Mouse (Mus musculus) liver, adult 2 months (tissue): Measurements from ENCODE around the gene Moap1. TPM values are rescaled to one million over a fixed set of nuclear protein-coding genes. Genes with fewer than 3 reads are reported as not detected.

ENCODE experiments used
- DNase-seq: peaks from one replicate; pipeline ENCODE4 v3.0.0-alpha.2; 2011; ENCODE audit warnings: low read depth, low spot score; ENCODE audit errors: extremely low read depth
- H3K27ac ChIP-seq: fragments of 200-500 bp; replicated peaks from 2 replicates; pipeline ENCODE4 v1.5.1; 2012; ENCODE audit warnings: low read depth, mild to moderate bottlenecking, control low read depth, inconsistent platforms, low read length; ENCODE audit not compliant: insufficient read depth
- H3K27me3 ChIP-seq: fragments of 200-500 bp; 2 replicates; pipeline ENCODE4 v1.6.1; 2012; ENCODE audit warnings: mild to moderate bottlenecking, moderate library complexity, low read length, inconsistent platforms; ENCODE audit not compliant: control insufficient read depth, insufficient read depth
- H3K36me3 ChIP-seq: fragments of 200-500 bp; 2 replicates; pipeline ENCODE4 v1.6.1; 2012; ENCODE audit warnings: low read length, inconsistent platforms; ENCODE audit not compliant: control insufficient read depth, insufficient read depth
- H3K4me1 ChIP-seq: fragments of 200-500 bp; 2 replicates; pipeline ENCODE4 v1.6.1; 2011; ENCODE audit warnings: low read length; ENCODE audit not compliant: control insufficient read depth, insufficient read depth
- H3K4me3 ChIP-seq: fragments of 200-500 bp; 2 replicates; pipeline ENCODE4 v1.5.1; 2011; ENCODE audit warnings: low read depth, mild to moderate bottlenecking, control low read depth, low read length, moderate library complexity; ENCODE audit not compliant: insufficient read depth
- H3K79me2 ChIP-seq: fragments of 200-500 bp; 2 replicates; pipeline ENCODE4 v1.6.1; 2012; ENCODE audit warnings: inconsistent platforms, mild to moderate bottlenecking, low read length, moderate library complexity; ENCODE audit not compliant: control insufficient read depth, insufficient read depth
- H3K9ac ChIP-seq: fragments of 200-500 bp; 2 replicates; pipeline ENCODE4 v1.6.1; 2012; ENCODE audit warnings: low read depth, mild to moderate bottlenecking, control low read depth, inconsistent platforms, low read length
- CTCF ChIP-seq: fragments of 200-500 bp; IDR thresholded peaks from 2 replicates; pipeline ENCODE4 v1.5.1; 2011; ENCODE audit warnings: low read depth, low read length, control low read depth
- POLR2A ChIP-seq: fragments of 200-500 bp; IDR thresholded peaks from 2 replicates; pipeline ENCODE4 v1.6.1; 2011; ENCODE audit warnings: low read length, control low read depth; ENCODE audit not compliant: insufficient read depth; ENCODE audit errors: extremely low read depth
- WGBS: fragments of 180-500 bp; shearing (Covaris S2); methylation state at CpG from one replicate; pipeline ENCODE4 v1.1.7; 2018; 5-methylcytosine and 5-hydroxymethylcytosine counted together
- polyA plus RNA-seq: library from polyadenylated mRNA; depleted of rRNA; stranded (reverse); fragments of >200 nt; gene quantifications from 2 replicates; pipeline ENCODE4 v1.2.3, GENCODE M21; 2012
- total RNA-seq: library from RNA; depleted of rRNA; stranded (reverse); fragments of >200 nt; gene quantifications from 2 replicates; pipeline ENCODE4 v1.2.3, GENCODE M21; 2014

The Moap1 gene
- total and polyA plus RNA-seq, 2 experiments = 0.15 to 1.0 TPM

GRCm38 (mm10) chr12:102714654-102715395 lies 28.6 kb downstream of the Moap1 start:
- H3K27ac ChIP-seq = no peak overlapping the region
- no peaks in the 10 kb centered on the region for H3K4me1 ChIP-seq
- no peak for DNase-seq
- TF ChIP-seq CTCF (no peak), POLR2A (no peak)
- no peaks in the 10 kb centered on the region for H3K36me3 ChIP-seq
- 89% methylated on average over 10 of the region's 10 CpGs for WGBS
- H3K9ac ChIP-seq = no peak overlapping the region
- no peaks in the 10 kb centered on the region for H3K27me3 ChIP-seq
- no peak overlapping the region for H3K4me3 ChIP-seq
- H3K79me2 ChIP-seq = no peaks in the 10 kb centered on the region

- DNase-seq = no peak
- no peaks in the 10 kb centered on the region for H3K79me2 ChIP-seq
- no peak overlapping the region for H3K27ac ChIP-seq
- WGBS = 84% methylated on average over 2 of the region's 2 CpGs
- TF ChIP-seq CTCF (no peak), POLR2A (no peak)
- H3K4me3 ChIP-seq = no peak overlapping the region
- H3K4me1 ChIP-seq = no peaks in the 10 kb centered on the region
- no peaks in the 10 kb centered on the region for H3K27me3 ChIP-seq
- no peak overlapping the region for H3K9ac ChIP-seq
- no peaks in the 10 kb centered on the region for H3K36me3 ChIP-seq
These were observed 29.3 kb downstream of the Moap1 start for GRCm38 (mm10) chr12:102714116-102714515.

DNA sequence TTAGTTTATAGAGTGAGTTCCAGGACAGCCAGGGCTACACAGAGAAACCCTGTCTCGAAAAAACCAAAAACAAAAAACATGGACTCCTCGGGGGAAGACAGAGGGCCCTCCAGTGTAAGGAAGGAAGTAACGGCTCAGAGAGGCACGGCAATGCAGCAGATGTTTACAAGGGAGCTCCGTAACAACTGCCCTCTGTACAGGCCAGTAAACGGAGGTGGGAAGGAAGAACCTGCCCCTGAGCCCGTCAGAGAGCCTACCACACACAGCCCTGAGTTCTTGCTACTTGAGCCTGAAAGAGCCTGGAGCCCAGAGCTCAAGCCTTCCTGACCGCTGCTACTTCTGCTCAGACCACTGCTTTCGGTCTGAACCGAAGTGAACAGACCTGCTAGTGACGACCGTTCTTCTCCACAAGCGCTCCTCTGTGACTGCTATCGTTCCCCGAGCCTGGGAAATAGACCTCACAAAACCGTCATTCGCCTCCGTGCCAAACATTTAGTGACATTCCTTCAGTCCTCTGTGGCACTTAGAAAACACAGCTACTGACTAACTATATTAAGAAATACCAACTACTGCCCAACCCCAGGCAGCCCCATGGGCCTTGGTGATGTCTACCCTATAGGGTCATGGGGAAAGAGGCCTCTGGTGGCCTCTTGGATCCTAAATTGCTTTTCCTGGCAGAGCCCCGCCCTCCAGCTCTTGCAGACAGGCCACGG lies 30.2 kb downstream of the Moap1 start:
- H3K4me3 ChIP-seq = no peak overlapping the region

DNA sequence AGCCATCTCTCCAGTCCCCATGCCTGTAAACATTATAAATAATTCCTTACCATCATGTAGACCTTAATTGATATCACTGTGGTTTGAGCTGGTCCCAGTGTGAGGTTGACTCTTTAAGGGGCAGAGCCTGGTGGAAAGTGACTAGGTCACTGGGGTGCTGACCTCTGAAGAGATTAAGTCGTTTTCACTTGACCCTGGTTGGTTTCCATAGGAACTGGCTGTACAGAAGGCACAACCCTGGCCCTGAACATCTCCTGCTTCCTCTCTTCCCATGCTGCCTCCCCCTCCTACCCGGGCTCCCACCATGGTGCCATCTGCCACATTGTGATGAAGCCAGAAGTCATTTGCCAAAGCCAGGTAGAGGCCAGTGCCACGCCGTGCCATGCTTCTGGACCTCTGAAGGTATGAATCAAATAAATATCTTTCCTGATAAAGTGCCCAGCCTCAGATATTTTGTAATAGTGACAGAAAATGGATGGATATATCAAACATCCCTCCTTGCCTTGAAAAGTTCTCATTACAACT lies 32.5 kb downstream of the Moap1 start:
- TF ChIP-seq CTCF (no peak), POLR2A (no peak)
- H3K27me3 ChIP-seq = no peaks in the 10 kb centered on the region
- DNase-seq = no peak
- no peaks in the 10 kb centered on the region for H3K4me1 ChIP-seq
- H3K4me3 ChIP-seq = no peak overlapping the region
- no peak overlapping the region for H3K27ac ChIP-seq
- H3K9ac ChIP-seq = no peak overlapping the region
- no peaks in the 10 kb centered on the region for H3K36me3 ChIP-seq
- 72% methylated on average over 4 of the region's 4 CpGs for WGBS
- no peaks in the 10 kb centered on the region for H3K79me2 ChIP-seq

More for the DNA sequence above, 30.2 kb downstream of the Moap1 start:
- Histone ChIP-seq H3K4me1 (no peaks in the 10 kb centered on the region), H3K36me3 (no peaks in the 10 kb centered on the region), H3K27ac (no peak overlapping the region), H3K9ac (no peak overlapping the region), H3K27me3 (no peaks in the 10 kb centered on the region), H3K79me2 (no peaks in the 10 kb centered on the region)
- WGBS = 79% methylated on average over 20 of the region's 20 CpGs
- no peak for DNase-seq
- no peak for TF ChIP-seq CTCF
- no peak for TF ChIP-seq POLR2A

DNA sequence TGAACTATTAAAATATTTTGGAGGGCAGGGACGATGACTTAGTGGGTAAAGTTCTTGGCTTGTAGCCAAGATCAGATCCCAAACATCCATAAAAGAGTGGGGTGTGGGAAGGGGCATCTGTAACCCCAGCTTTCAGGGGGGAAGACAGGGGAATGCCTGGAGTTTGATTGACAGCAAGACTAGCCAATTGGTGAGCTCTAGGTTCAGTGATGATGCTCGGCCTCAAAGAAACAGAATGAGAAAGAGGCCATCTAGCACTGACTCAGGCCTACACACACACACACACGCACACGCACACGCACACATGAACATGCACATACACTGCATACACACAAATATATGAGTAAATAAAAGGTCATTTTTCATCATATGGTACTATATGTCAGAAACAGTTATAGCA lies 33.6 kb downstream of the Moap1 start:
- WGBS = 89% methylated on average over 5 of the region's 5 CpGs
- DNase-seq = no peak
- Histone ChIP-seq H3K4me3 (no peak overlapping the region), H3K4me1 (no peaks in the 10 kb centered on the region), H3K9ac (no peak overlapping the region), H3K27me3 (no peaks in the 10 kb centered on the region), H3K36me3 (no peaks in the 10 kb centered on the region), H3K27ac (no peak overlapping the region), H3K79me2 (no peaks in the 10 kb centered on the region)
- TF ChIP-seq CTCF (no peak), POLR2A (no peak)
